Mouse (Mus musculus) liver (tissue): Measurements from ENCODE around the gene Fzd7.

Source experiments
- DNase-seq: peaks from one replicate; pipeline ENCODE4 v3.0.0-alpha.2; 2020; ENCODE audit warnings: mixed read lengths

Fzd7 gene

GRCm38 (mm10) chr1:59502355-59502754 is 20.1 kb downstream of the Fzd7 start:
- no peak for DNase-seq

- peak; percentile 18 for DNase-seq
These were observed 21.6 kb downstream of the Fzd7 start for GRCm38 (mm10) chr1:59503659-59504301.

- DNase-seq, result no peak
These were observed 22.1 kb downstream of the Fzd7 start for GRCm38 (mm10) chr1:59504302-59504700.

GRCm38 (mm10) chr1:59508463-59509139 is 26.4 kb downstream of the Fzd7 start:
- DNase-seq, result no peak

GRCm38 (mm10) chr1:59511566-59512270 is 29.5 kb downstream of the Fzd7 start:
- DNase-seq, result no peak

- DNase-seq, result peak; percentile 31
These were observed 34.0 kb downstream of the Fzd7 start, which contains the start of gene Gm973 for GRCm38 (mm10) chr1:59516026-59516917. Gm973 (plus strand) TSS chr1:59516264.

GRCm38 (mm10) chr1:59520226-59520837 is 38.1 kb downstream of the Fzd7 start:
- DNase-seq, result no peak

- DNase-seq, result no peak
These were observed 40.2 kb downstream of the Fzd7 start for GRCm38 (mm10) chr1:59522456-59522855.

- no peak for DNase-seq
These were observed 41.2 kb downstream of the Fzd7 start for GRCm38 (mm10) chr1:59523378-59523958.

- no peak for DNase-seq
These were observed 41.8 kb downstream of the Fzd7 start for GRCm38 (mm10) chr1:59524071-59524470.

GRCm38 (mm10) chr1:59524759-59525158 is 42.5 kb downstream of the Fzd7 start:
- no peak for DNase-seq

GRCm38 (mm10) chr1:59527219-59527618 is 45.0 kb downstream of the Fzd7 start:
- DNase-seq, result no peak

- no peak for DNase-seq
These were observed 53.0 kb downstream of the Fzd7 start for GRCm38 (mm10) chr1:59534976-59535810.
